Mouse (Mus musculus): ENCODE measurements around the gene Ctc1. TPM values are rescaled to one million over a fixed set of nuclear protein-coding genes. Genes with fewer than 3 reads are reported as not detected.
"Not testable (repeated sequence)": the region's sequence is repeated elsewhere in the genome, so short reads cannot be mapped to it uniquely, and the experiment has no call there.

Gene Ctc1
- polyA plus RNA-seq, 1 experiment from 2014 or later: 40.3 TPM

- H3K27ac ChIP-seq: no peak overlapping the region
- ATAC-seq (ENCODE audit: insufficient read depth, low FRiP score, low read depth): no peak
- peaks cover 11% of the 10 kb centered on the region for H3K36me3 ChIP-seq
- H3K27me3 ChIP-seq (replicated peaks): no peaks in the 10 kb centered on the region
- H3K9me3 ChIP-seq: no peaks in the 10 kb centered on the region
- no peak overlapping the region for H3K4me2 ChIP-seq
- H3K9ac ChIP-seq: no peak overlapping the region
- H3K4me3 ChIP-seq (replicated peaks): no peak overlapping the region
- 26% methylated on average over 4 of the region's 4 CpGs for WGBS
- 0 out of 2 replicates have a peak, but pooled peaks cover 5% of the 10 kb centered on the region for H3K4me1 ChIP-seq
Observed at GRCm38 (mm10) chr11:68982639-68983369, 32.9 kb upstream of the Ctc1 start.

GRCm38 (mm10) chr11:68987365-68987882 is 28.3 kb upstream of the Ctc1 start:
- H3K4me3 ChIP-seq (replicated peaks): no peak overlapping the region
- ATAC-seq (ENCODE audit: insufficient read depth, low FRiP score, low read depth): no peak
- H3K27me3 ChIP-seq (replicated peaks): no peaks in the 10 kb centered on the region
- peaks cover 44% of the 10 kb centered on the region for H3K36me3 ChIP-seq
- H3K9ac ChIP-seq: no peak overlapping the region
- WGBS: 94% methylated on average over 11 of the region's 11 CpGs
- no peak overlapping the region for H3K4me2 ChIP-seq
- 0 out of 2 replicates have a peak, but pooled peaks cover 4% of the 10 kb centered on the region for H3K4me1 ChIP-seq
- H3K9me3 ChIP-seq: no peaks in the 10 kb centered on the region
- no peak overlapping the region for H3K27ac ChIP-seq

GRCm38 (mm10) chr11:68988341-68988740 is 27.4 kb upstream of the Ctc1 start:
- Histone ChIP-seq H3K27me3 (replicated peaks) (no peaks in the 10 kb centered on the region), H3K27ac (no peak overlapping the region), H3K4me1 (no peaks in the 10 kb centered on the region), H3K9ac (no peak overlapping the region), H3K36me3 (peaks cover 51% of the 10 kb centered on the region), H3K4me2 (no peak overlapping the region), H3K4me3 (replicated peaks) (no peak overlapping the region), H3K9me3 (no peaks in the 10 kb centered on the region)
- ATAC-seq (ENCODE audit: insufficient read depth, low FRiP score, low read depth): no peak
- WGBS: 89% methylated on average over 17 of the region's 17 CpGs

GRCm38 (mm10) chr11:68993122-68993521 is 22.6 kb upstream of the Ctc1 start:
- Histone ChIP-seq H3K27me3 (replicated peaks) (no peaks in the 10 kb centered on the region), H3K9me3 (no peaks in the 10 kb centered on the region), H3K4me1 (no peaks in the 10 kb centered on the region), H3K27ac (no peak overlapping the region), H3K36me3 (peaks cover 70% of the 10 kb centered on the region), H3K4me3 (replicated peaks) (no peak overlapping the region), H3K4me2 (no peak overlapping the region), H3K9ac (no peak overlapping the region)
- no peak for ATAC-seq (ENCODE audit: insufficient read depth, low FRiP score, low read depth)
- 88% methylated on average over 7 of the region's 7 CpGs for WGBS

GRCm38 (mm10) chr11:68994377-68994776 is 21.3 kb upstream of the Ctc1 start:
- no peaks in the 10 kb centered on the region for H3K9me3 ChIP-seq
- ATAC-seq (ENCODE audit: insufficient read depth, low FRiP score, low read depth): no peak
- H3K9ac ChIP-seq: no peak overlapping the region
- H3K4me3 ChIP-seq (replicated peaks): no peak overlapping the region
- peaks cover 72% of the 10 kb centered on the region for H3K36me3 ChIP-seq
- no peak overlapping the region for H3K27ac ChIP-seq
- H3K27me3 ChIP-seq (replicated peaks): no peaks in the 10 kb centered on the region
- H3K4me2 ChIP-seq: no peak overlapping the region
- H3K4me1 ChIP-seq: no peaks in the 10 kb centered on the region
- WGBS: 91% methylated on average over 3 of the region's 3 CpGs

GRCm38 (mm10) chr11:68997080-68997479 is 18.6 kb upstream of the Ctc1 start:
- no peak for ATAC-seq (ENCODE audit: insufficient read depth, low FRiP score, low read depth)
- Histone ChIP-seq H3K4me2 (no peak overlapping the region), H3K27ac (no peak overlapping the region), H3K9ac (no peak overlapping the region), H3K9me3 (no peaks in the 10 kb centered on the region), H3K4me3 (replicated peaks) (no peak overlapping the region), H3K27me3 (replicated peaks) (no peaks in the 10 kb centered on the region), H3K36me3 (peaks cover 70% of the 10 kb centered on the region), H3K4me1 (no peaks in the 10 kb centered on the region)
- 90% methylated on average over 4 of the region's 4 CpGs for WGBS

GRCm38 (mm10) chr11:69002782-69003181 is 12.9 kb upstream of the Ctc1 start:
- H3K27me3 ChIP-seq (replicated peaks); H3K4me1 ChIP-seq; H3K27ac ChIP-seq; ATAC-seq (ENCODE audit: insufficient read depth, low FRiP score, low read depth); H3K4me2 ChIP-seq; H3K9ac ChIP-seq; H3K4me3 ChIP-seq (replicated peaks); H3K9me3 ChIP-seq: not testable (repeated sequence)
- H3K36me3 ChIP-seq: peaks cover 30% of the 10 kb centered on the region
- 91% methylated on average over 4 of the region's 4 CpGs for WGBS

- Histone ChIP-seq H3K4me3 (replicated peaks) (no peak overlapping the region), H3K36me3 (peaks cover 26% of the 10 kb centered on the region), H3K9me3 (no peaks in the 10 kb centered on the region), H3K27ac (no peak overlapping the region), H3K27me3 (replicated peaks) (no peaks in the 10 kb centered on the region), H3K4me1 (peaks cover 4% of the 10 kb centered on the region; the same call in 1 of the 2 replicates), H3K4me2 (no peak overlapping the region), H3K9ac (no peak overlapping the region)
- no peak for ATAC-seq (ENCODE audit: insufficient read depth, low FRiP score, low read depth)
- 53% methylated on average over 4 of the region's 4 CpGs for WGBS
Observed at GRCm38 (mm10) chr11:69003592-69003991, 12.1 kb upstream of the Ctc1 start.

GRCm38 (mm10) chr11:69005193-69005592 is 10.5 kb upstream of the Ctc1 start:
- H3K36me3 ChIP-seq: peaks cover 16% of the 10 kb centered on the region
- H3K27ac ChIP-seq: no peak overlapping the region
- no peak overlapping the region for H3K4me2 ChIP-seq
- no peak overlapping the region for H3K4me3 ChIP-seq (replicated peaks)
- no peaks in the 10 kb centered on the region for H3K27me3 ChIP-seq (replicated peaks)
- no peak overlapping the region for H3K9ac ChIP-seq
- H3K9me3 ChIP-seq: no peaks in the 10 kb centered on the region
- H3K4me1 ChIP-seq: peaks cover 4% of the 10 kb centered on the region; the same call in 1 of the 2 replicates
- WGBS: 86% methylated on average over 7 of the region's 7 CpGs
- ATAC-seq (ENCODE audit: insufficient read depth, low FRiP score, low read depth): no peak

- not testable (repeated sequence) for H3K4me1 ChIP-seq; H3K27me3 ChIP-seq (replicated peaks); H3K4me3 ChIP-seq (replicated peaks); H3K27ac ChIP-seq; H3K4me2 ChIP-seq; ATAC-seq (ENCODE audit: insufficient read depth, low FRiP score, low read depth); H3K9me3 ChIP-seq; H3K9ac ChIP-seq; H3K36me3 ChIP-seq
Observed at GRCm38 (mm10) chr11:69006575-69006974, 9.1 kb upstream of the Ctc1 start.

GRCm38 (mm10) chr11:69008182-69009121 is 7.3 kb upstream of the Ctc1 start, which contains the start of gene Pfas:
Gene Pfas, minus strand, starts transcription at chr11:69008460.
- H3K27me3 ChIP-seq (replicated peaks): no peaks in the 10 kb centered on the region
- 8% methylated on average over 38 of the region's 38 CpGs for WGBS
- no peaks in the 10 kb centered on the region for H3K9me3 ChIP-seq
- H3K4me1 ChIP-seq: peaks cover 4% of the 10 kb centered on the region; the same call in 1 of the 2 replicates
- H3K4me2 ChIP-seq: peak within 1 kb of the TSS; percentile 60
- H3K27ac ChIP-seq: peak within 1 kb of the TSS; percentile 64
- peak within 1 kb of the TSS; percentile 67 for H3K4me3 ChIP-seq (replicated peaks)
- H3K9ac ChIP-seq: peak within 1 kb of the TSS; percentile 64
- peak; percentile 88 for ATAC-seq (ENCODE audit: insufficient read depth, low FRiP score, low read depth)
- H3K36me3 ChIP-seq: no peaks in the 10 kb centered on the region

GRCm38 (mm10) chr11:69009508-69009907 is 6.2 kb upstream of the Ctc1 start:
- WGBS: 89% methylated on average over 1 of the region's 1 CpGs
- H3K27me3 ChIP-seq (replicated peaks): no peaks in the 10 kb centered on the region
- no peak overlapping the region for H3K27ac ChIP-seq
- no peak overlapping the region for H3K4me3 ChIP-seq (replicated peaks)
- H3K4me1 ChIP-seq: peaks cover 4% of the 10 kb centered on the region; the same call in 1 of the 2 replicates
- no peaks in the 10 kb centered on the region for H3K9me3 ChIP-seq
- ATAC-seq (ENCODE audit: insufficient read depth, low FRiP score, low read depth): no peak
- no peaks in the 10 kb centered on the region for H3K36me3 ChIP-seq
- H3K4me2 ChIP-seq: no peak overlapping the region
- no peak overlapping the region for H3K9ac ChIP-seq

All from stomach, embryonic 15.5 days (tissue).